Mouse (Mus musculus): ENCODE data around the gene Rfc2. TPM values are rescaled to one million over a fixed set of nuclear protein-coding genes. Genes with fewer than 3 reads are reported as not detected.

Gene Rfc2
- polyA plus RNA-seq, 1 experiment from 2014 or later: 304 TPM

DNA sequence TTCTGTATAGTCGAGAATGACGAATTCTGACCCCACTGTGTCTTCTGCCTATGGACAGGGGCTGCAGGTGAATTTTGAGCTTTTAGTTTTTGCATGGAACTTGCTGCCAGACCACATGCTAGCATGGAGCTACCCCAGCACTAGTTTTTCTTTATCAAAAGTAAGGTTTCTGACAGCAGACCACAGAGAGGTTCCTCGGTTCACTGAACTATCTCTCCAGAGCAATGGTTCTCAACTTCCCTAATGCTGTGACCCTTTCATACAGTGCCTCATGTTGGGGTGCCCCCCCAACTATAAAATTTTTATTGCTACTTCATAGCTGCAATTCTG is 2.7 kb downstream of the Rfc2 start:
- no peak overlapping the region for H3K27ac ChIP-seq
- H3K4me1 ChIP-seq: peaks cover 14% of the 10 kb centered on the region
- 67% methylated on average over 3 of the region's 3 CpGs for WGBS
- H3K27me3 ChIP-seq: no peaks in the 10 kb centered on the region
- no peaks in the 10 kb centered on the region for H3K9me3 ChIP-seq
- peak overlapping the region; percentile 80 for H3K4me2 ChIP-seq
- peaks cover 15% of the 10 kb centered on the region; the same call in 1 of the 2 replicates for H3K36me3 ChIP-seq
- peak overlapping the region; percentile 79 for H3K4me3 ChIP-seq
- no peak for ATAC-seq (ENCODE audit: borderline replicate concordance, extremely low read depth, low FRiP score, low TSS enrichment)
- peak overlapping the region; percentile 98; the same call in 1 of the 2 replicates for H3K9ac ChIP-seq

DNA sequence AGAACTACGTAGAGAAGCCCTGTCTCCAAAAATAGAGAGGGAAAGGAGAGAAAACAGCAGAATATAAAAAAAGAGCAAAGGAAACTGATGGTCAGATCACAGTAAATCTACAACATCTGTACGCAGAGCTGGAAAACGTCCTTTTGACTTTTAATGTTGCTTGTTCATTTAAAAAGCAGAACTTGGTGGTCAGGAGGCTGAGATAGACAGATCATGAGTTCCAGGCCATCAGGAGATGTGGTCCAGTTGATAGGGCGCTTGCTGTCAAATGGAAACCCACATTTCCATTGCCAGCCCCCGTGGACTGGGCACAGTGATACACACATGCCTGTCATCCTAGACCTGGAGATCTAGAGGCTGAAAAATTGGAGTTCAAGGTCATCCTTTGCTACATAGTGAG is 3.6 kb downstream of the Rfc2 start:
- WGBS: 85% methylated on average over 5 of the region's 5 CpGs
- Histone ChIP-seq H3K4me1 (peaks cover 14% of the 10 kb centered on the region), H3K9ac (no peak overlapping the region), H3K4me3 (no peak overlapping the region), H3K9me3 (no peaks in the 10 kb centered on the region), H3K36me3 (peaks cover 19% of the 10 kb centered on the region; the same call in 1 of the 2 replicates), H3K4me2 (no peak overlapping the region), H3K27me3 (no peaks in the 10 kb centered on the region), H3K27ac (no peak overlapping the region)
- ATAC-seq (ENCODE audit: borderline replicate concordance, extremely low read depth, low FRiP score, low TSS enrichment): no peak

DNA sequence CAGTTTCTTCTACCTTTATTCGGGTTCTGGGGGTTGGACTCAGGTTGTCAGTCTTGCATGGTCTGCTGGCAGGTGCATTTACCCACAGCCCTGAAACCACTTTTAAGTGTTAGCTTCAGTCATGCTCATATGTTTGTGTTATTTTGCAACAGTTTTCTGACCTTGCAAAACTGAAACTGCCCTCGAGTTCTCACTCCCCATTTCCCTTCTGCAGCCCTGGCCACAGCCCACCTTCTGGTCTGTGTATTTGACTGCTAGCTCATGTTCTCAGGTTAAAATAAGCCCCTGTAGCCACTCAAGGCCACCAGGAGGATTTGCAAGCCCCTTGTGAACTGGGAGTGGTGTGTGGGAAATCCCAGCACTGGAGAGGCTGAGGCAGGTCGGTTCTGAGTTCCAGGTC is 8.7 kb downstream of the Rfc2 start:
- Histone ChIP-seq H3K9ac (no peak overlapping the region), H3K4me1 (no peaks in the 10 kb centered on the region), H3K4me2 (no peak overlapping the region), H3K9me3 (no peaks in the 10 kb centered on the region), H3K27ac (no peak overlapping the region), H3K27me3 (no peaks in the 10 kb centered on the region), H3K36me3 (peaks cover 63% of the 10 kb centered on the region), H3K4me3 (no peak overlapping the region)
- no peak for ATAC-seq (ENCODE audit: borderline replicate concordance, extremely low read depth, low FRiP score, low TSS enrichment)
- 86% methylated on average over 3 of the region's 3 CpGs for WGBS

DNA sequence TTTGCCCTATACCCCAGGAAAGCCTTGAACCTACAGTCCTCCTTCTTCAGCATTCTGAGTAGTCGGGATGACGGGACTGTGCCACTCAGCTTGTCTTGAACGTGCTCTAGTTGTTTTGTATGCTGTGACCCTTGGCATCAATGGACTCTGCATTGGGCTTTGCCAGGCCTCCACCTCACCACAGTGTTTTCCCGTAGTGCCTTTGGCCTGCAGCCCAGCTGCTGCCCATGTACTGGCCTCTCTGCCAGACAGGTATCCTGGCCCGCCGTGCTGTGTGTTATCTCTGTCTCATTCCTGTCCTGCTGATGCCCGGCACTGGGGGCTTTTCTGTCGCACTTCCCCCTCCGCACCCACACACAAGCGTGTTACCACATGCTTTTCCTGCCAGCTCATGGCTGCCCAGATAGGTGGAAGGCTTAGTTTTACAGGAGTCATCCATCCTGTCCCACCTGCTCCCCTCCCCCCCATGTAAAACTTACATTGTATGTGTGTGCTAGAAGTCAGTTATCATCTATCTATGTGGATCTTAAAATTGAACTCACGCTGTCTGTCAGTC is 10.9 kb downstream of the Rfc2 start:
- no peak overlapping the region for H3K27ac ChIP-seq
- no peaks in the 10 kb centered on the region for H3K27me3 ChIP-seq
- no peaks in the 10 kb centered on the region for H3K9me3 ChIP-seq
- H3K9ac ChIP-seq: no peak overlapping the region
- no peak overlapping the region for H3K4me2 ChIP-seq
- peaks cover 80% of the 10 kb centered on the region for H3K36me3 ChIP-seq
- no peaks in the 10 kb centered on the region for H3K4me1 ChIP-seq
- 91% methylated on average over 11 of the region's 11 CpGs for WGBS
- H3K4me3 ChIP-seq: no peak overlapping the region
- no peak for ATAC-seq (ENCODE audit: borderline replicate concordance, extremely low read depth, low FRiP score, low TSS enrichment)

DNA sequence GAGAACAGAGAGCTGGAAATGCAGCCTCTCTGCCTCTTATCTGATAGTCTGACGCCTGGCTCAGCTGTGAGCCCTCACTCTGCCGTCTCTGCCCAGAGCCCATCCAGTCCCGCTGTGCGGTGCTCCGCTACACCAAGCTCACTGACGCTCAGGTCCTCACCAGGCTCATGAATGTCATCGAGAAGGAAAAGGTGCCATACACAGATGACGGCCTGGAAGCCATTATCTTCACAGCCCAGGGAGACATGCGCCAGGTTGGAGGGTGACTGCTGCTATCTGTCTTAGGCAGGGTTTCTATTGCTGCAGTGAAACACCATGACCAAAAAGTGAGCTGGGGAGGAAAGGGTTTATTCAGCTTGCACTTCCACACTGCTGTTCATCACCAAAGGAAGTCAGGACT is 11.9 kb downstream of the Rfc2 start:
- ATAC-seq (ENCODE audit: borderline replicate concordance, extremely low read depth, low FRiP score, low TSS enrichment): no peak
- Histone ChIP-seq H3K27me3 (no peaks in the 10 kb centered on the region), H3K9ac (no peak overlapping the region), H3K4me3 (no peak overlapping the region), H3K9me3 (no peaks in the 10 kb centered on the region), H3K4me1 (no peaks in the 10 kb centered on the region), H3K4me2 (no peak overlapping the region), H3K36me3 (peaks cover 84% of the 10 kb centered on the region), H3K27ac (no peak overlapping the region)
- WGBS: 69% methylated on average over 9 of the region's 9 CpGs

DNA sequence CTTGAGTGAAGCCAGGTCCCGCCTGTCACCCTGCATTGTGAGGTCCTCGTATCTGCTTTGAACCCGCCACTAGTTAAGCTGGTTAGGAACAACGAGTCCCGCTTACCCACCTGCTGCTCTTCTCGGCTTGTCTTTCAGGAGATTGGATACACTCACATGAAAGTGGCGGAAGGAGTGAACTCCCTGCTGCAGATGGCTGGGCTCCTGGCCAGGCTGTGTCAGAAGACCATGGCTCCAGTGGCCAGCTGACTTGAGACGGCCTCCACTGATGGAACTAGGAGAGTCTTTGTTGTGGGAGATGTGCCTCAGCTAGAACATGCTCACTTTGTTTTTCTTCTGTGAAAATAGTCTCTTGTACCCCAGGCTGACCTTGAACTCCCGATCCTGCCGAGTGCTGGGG is 16.5 kb downstream of the Rfc2 start:
- H3K36me3 ChIP-seq: peaks cover 59% of the 10 kb centered on the region
- no peak overlapping the region for H3K9ac ChIP-seq
- no peak overlapping the region for H3K27ac ChIP-seq
- H3K27me3 ChIP-seq: no peaks in the 10 kb centered on the region
- ATAC-seq (ENCODE audit: borderline replicate concordance, extremely low read depth, low FRiP score, low TSS enrichment): no peak
- 80% methylated on average over 10 of the region's 10 CpGs for WGBS
- H3K9me3 ChIP-seq: no peaks in the 10 kb centered on the region
- no peaks in the 10 kb centered on the region for H3K4me1 ChIP-seq
- H3K4me2 ChIP-seq: no peak overlapping the region
- no peak overlapping the region for H3K4me3 ChIP-seq

DNA sequence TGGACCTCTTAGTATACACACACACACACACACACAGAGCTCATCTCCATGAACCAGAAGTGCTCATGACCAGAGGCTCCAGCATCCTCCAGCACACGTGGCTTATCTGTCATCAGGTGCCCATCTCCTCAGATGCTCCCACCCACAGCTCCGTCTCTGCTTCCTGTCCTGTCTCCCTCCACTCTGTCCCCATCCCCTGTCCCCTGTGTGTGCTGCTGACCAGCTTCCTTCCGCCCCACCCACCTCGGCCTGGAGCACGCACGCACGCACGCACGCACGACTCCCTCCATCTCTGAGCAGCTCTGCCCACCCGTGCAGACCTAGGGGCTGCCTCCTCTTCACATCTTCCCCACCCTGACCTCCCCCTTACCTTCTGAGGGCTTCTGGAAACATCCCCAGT is 23.2 kb downstream of the Rfc2 start:
- no peak overlapping the region for H3K4me2 ChIP-seq
- H3K4me3 ChIP-seq: no peak overlapping the region
- WGBS: 75% methylated on average over 11 of the region's 11 CpGs
- H3K36me3 ChIP-seq: no peaks in the 10 kb centered on the region; the same call in 1 of the 2 replicates
- no peak overlapping the region for H3K27ac ChIP-seq
- H3K9ac ChIP-seq: no peak overlapping the region
- no peaks in the 10 kb centered on the region for H3K9me3 ChIP-seq
- H3K27me3 ChIP-seq: no peaks in the 10 kb centered on the region
- no peak for ATAC-seq (ENCODE audit: borderline replicate concordance, extremely low read depth, low FRiP score, low TSS enrichment)
- H3K4me1 ChIP-seq: peaks cover 4% of the 10 kb centered on the region; the same call in 1 of the 2 replicates

DNA sequence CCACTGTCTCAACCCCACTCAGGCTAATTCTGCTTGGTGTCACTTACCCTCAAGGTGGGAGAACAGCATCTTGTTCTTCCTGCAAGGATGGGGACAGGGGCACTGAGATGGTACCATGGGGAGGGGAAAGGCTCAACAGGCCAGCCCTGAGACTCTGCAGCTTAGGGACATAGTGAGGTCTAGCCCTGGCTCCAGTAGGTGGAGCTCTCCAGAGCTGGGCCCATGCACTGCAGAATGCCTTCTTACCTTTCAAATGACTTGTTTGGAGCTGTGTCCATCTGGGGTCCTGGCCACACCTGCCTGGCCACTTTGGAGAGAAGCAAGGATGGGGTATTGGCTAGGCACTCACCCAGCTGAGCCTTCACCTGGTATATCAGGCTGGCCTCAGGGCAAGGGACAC is 25.1 kb downstream of the Rfc2 start:
- H3K4me3 ChIP-seq: no peak overlapping the region
- no peaks in the 10 kb centered on the region for H3K27me3 ChIP-seq
- H3K9me3 ChIP-seq: no peaks in the 10 kb centered on the region
- H3K27ac ChIP-seq: no peak overlapping the region
- no peak overlapping the region for H3K4me2 ChIP-seq
- H3K4me1 ChIP-seq: peaks cover 4% of the 10 kb centered on the region; the same call in 1 of the 2 replicates
- H3K36me3 ChIP-seq: no peaks in the 10 kb centered on the region
- ATAC-seq (ENCODE audit: borderline replicate concordance, extremely low read depth, low FRiP score, low TSS enrichment): no peak
- H3K9ac ChIP-seq: no peak overlapping the region; the same call in 1 of the 2 replicates

DNA sequence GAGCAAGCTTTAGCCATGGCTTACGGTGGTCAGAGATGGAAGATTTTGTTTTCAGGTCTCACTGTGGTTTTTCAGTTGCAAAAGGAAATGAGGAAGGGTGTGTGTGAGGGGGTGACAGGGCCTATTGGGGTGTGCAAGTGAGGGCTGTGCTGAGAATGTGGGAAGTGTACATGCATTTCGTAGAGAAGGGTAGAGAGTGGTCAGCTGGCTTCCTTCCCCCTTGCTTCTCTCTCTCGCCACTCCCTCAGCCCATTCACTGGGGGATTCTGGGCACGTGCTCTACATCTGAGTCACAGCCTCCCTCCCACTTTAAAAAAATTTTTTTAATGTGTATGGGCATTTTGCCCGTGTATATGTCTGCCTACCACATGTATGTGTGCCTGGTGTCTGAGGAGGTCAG is 26.0 kb downstream of the Rfc2 start:
- Histone ChIP-seq H3K4me2 (no peak overlapping the region), H3K4me3 (no peak overlapping the region), H3K27me3 (no peaks in the 10 kb centered on the region), H3K4me1 (peaks cover 4% of the 10 kb centered on the region; the same call in 1 of the 2 replicates), H3K36me3 (no peaks in the 10 kb centered on the region), H3K27ac (no peak overlapping the region), H3K9me3 (no peaks in the 10 kb centered on the region), H3K9ac (no peak overlapping the region)
- peak; percentile 47; the same call in 1 of the 2 replicates for ATAC-seq (ENCODE audit: borderline replicate concordance, extremely low read depth, low FRiP score, low TSS enrichment)
- WGBS: 47% methylated on average over 5 of the region's 5 CpGs

DNA sequence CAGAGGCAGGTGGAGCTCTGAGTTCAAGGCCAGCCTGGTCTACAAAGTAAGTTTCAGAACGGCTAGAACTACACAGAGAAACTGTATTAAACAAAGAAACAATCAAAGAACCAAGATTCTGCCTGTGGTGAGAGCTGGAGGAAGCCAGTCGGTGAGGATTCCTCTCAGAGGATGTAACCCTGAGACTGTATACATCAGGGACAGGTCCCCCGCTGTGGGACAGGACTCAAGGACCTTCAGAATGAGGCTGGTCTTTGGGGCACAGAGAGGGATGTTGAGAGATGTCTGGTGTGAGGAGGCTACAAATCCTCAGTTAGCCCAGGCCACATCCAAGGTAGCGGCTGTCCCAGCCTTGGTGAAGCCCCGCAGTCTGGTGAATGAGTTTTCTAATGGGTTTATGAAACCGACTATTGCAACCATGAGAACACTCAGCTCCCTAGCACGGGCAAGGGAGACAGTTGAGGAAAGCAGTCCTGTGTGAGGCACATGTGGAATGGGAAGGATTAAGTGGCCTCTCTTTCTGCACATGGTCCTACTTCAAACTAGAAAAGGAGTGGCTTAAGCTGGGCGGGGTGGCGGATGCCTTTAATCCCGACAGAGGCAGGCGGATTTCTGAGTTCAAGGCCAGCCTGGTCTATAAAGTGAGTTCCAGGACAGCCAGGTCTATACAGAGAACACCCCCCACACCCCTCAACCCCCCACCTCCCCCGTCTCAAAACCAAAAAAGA is 28.9 kb downstream of the Rfc2 start:
- WGBS: 85% methylated on average over 12 of the region's 12 CpGs
- ATAC-seq (ENCODE audit: borderline replicate concordance, extremely low read depth, low FRiP score, low TSS enrichment): no peak

DNA sequence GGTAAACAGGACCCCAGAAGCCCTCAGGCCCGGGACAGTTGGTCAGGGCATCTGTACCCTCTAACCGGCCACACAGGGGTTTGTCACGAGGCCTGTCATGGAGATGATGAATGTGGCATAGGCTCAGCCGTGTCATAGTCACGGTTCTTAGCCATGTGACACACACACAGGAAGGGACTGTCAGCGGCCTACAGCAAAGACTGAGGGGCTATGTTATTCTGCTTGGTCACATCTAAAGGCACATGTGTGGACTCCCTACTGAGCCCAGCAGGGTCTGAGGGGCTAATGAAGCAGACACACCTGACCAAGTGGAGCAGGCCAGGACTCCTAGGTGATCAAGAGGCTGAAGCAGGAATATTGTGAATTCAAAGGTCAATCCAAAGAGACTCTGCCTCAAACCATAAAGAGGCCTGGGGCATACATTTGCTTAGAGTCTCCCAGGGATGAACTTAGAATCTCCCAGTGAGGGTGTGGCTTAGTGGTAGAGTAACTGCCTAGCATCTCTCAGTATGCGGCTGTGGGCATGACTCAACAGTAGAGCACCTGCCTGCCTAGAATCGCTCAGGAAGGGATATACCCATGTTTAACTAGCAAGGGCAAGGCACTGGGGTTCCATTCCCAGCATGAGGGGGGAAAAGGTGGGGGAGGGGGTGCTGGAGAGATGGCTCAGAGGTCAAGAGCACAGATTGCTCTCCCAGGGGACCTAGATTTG is 30.8 kb downstream of the Rfc2 start:
- Histone ChIP-seq H3K4me2 (no peak overlapping the region), H3K4me3 (no peak overlapping the region), H3K9ac (no peak overlapping the region), H3K9me3 (no peaks in the 10 kb centered on the region), H3K27ac (no peak overlapping the region), H3K27me3 (no peaks in the 10 kb centered on the region), H3K4me1 (peaks cover 4% of the 10 kb centered on the region; the same call in 1 of the 2 replicates), H3K36me3 (0 out of 2 replicates have a peak, but pooled peaks cover 10% of the 10 kb centered on the region)
- no peak for ATAC-seq (ENCODE audit: borderline replicate concordance, extremely low read depth, low FRiP score, low TSS enrichment)
- 47% methylated on average over 8 of the region's 8 CpGs for WGBS

More for the DNA sequence above, 28.9 kb downstream of the Rfc2 start:
- no peaks in the 10 kb centered on the region for H3K9me3 ChIP-seq
- no peak overlapping the region for H3K27ac ChIP-seq
- H3K4me3 ChIP-seq: no peak overlapping the region
- no peak overlapping the region for H3K4me2 ChIP-seq
- peaks cover 4% of the 10 kb centered on the region; the same call in 1 of the 2 replicates for H3K4me1 ChIP-seq
- no peaks in the 10 kb centered on the region for H3K27me3 ChIP-seq
- 0 out of 2 replicates have a peak, but pooled peaks cover under 1% of the 10 kb centered on the region for H3K36me3 ChIP-seq
- H3K9ac ChIP-seq: no peak overlapping the region

DNA sequence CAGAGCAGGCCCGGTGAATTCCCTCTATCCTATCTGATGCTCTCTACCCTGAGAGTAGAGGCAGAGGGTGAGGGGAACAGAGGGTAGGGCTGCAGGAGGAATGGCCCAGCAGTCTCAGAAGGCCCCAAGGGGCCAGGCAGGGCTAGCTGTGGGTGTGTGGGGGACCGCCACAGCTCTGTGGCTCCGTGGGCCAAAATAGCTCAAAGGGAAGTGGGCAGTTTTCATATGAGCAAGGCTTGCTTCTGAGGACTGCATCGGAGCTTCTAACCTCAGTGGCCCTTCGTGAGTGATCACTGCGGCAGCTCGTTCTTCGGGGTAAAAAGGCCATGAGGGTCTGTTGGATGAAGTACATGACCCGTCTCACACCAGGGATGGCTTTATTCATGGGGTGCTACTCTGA is 32.6 kb downstream of the Rfc2 start:
- WGBS: 72% methylated on average over 9 of the region's 9 CpGs
- H3K4me2 ChIP-seq: no peak overlapping the region
- no peaks in the 10 kb centered on the region for H3K4me1 ChIP-seq
- H3K27ac ChIP-seq: no peak overlapping the region
- no peaks in the 10 kb centered on the region for H3K9me3 ChIP-seq
- peaks cover 22% of the 10 kb centered on the region for H3K36me3 ChIP-seq
- ATAC-seq (ENCODE audit: borderline replicate concordance, extremely low read depth, low FRiP score, low TSS enrichment): no peak
- no peaks in the 10 kb centered on the region for H3K27me3 ChIP-seq
- no peak overlapping the region for H3K4me3 ChIP-seq
- no peak overlapping the region for H3K9ac ChIP-seq

Data from lung, embryonic 15.5 days (tissue).